Mouse (Mus musculus) myocyte (in vitro differentiated cells): Measurements from ENCODE around the gene Ctf1.

Source experiments
- MAX ChIP-seq: IDR thresholded peaks from one replicate; pipeline ENCODE4 v1.6.1; 2011; ENCODE audit warnings: low read depth, mild to moderate bottlenecking, control low read depth
- POLR2A ChIP-seq: IDR thresholded peaks from one replicate; pipeline ENCODE4 v1.6.1; 2011; ENCODE audit warnings: low read depth, mild to moderate bottlenecking, control low read depth, moderate library complexity; ENCODE audit not compliant: insufficient read length
- TCF12 ChIP-seq: IDR thresholded peaks from one replicate; pipeline ENCODE4 v1.6.1; 2011; ENCODE audit warnings: mild to moderate bottlenecking, control low read depth; ENCODE audit not compliant: poor library complexity, insufficient read depth, severe bottlenecking
- USF1 ChIP-seq: IDR thresholded peaks from one replicate; pipeline ENCODE4 v1.6.1; 2011; ENCODE audit warnings: low read depth, mild to moderate bottlenecking, control low read depth, moderate library complexity

GRCm38 (mm10) chr7:127689626-127690280, 22.8 kb upstream of the Ctf1 start:
- no peak for TF ChIP-seq POLR2A
- no peak for TF ChIP-seq MAX
- no peak for TF ChIP-seq USF1
- TF ChIP-seq TCF12: no peak
